Mouse (Mus musculus) intestine, postnatal 0 days (tissue): Measurements from ENCODE around the gene Ptprj. TPM values are rescaled to one million over a fixed set of nuclear protein-coding genes. Genes with fewer than 3 reads are reported as not detected.
A peak's percentile ranks its signal among the peaks of the same experiment; 100 is the strongest.

Experiments
- ATAC-seq: fragments of 200-750 bp; cut with Nextera tagmentation; 2 replicates; pipeline ENCODE4 v1.8.0; 2017; ENCODE audit warnings: mild to moderate bottlenecking, moderate TSS enrichment, moderate library complexity
- H3K27ac ChIP-seq: fragments of 300-500 bp; sonication (generic); 2 replicates; pipeline ENCODE4 v1.5.1; 2014; ENCODE audit warnings: mild to moderate bottlenecking, low read depth, low read length, moderate library complexity
- H3K27me3 ChIP-seq: fragments of 300-500 bp; sonication (generic); replicated peaks from 2 replicates; pipeline ENCODE4 v1.6.1; 2014; ENCODE audit warnings: low read length, mixed read lengths; ENCODE audit not compliant: control insufficient read depth, insufficient read depth
- H3K36me3 ChIP-seq: fragments of 300-500 bp; sonication (generic); 2 replicates; pipeline ENCODE4 v1.6.1; 2014; ENCODE audit warnings: mild to moderate bottlenecking, moderate library complexity; ENCODE audit not compliant: control insufficient read depth, insufficient read depth
- H3K4me1 ChIP-seq: fragments of 300-500 bp; sonication (generic); replicated peaks from 2 replicates; pipeline ENCODE4 v1.6.1; 2014; ENCODE audit warnings: antibody characterized with exemption, low read length, mixed read lengths; ENCODE audit not compliant: control insufficient read depth, insufficient read depth
- H3K4me2 ChIP-seq: fragments of 300-500 bp; sonication (generic); replicated peaks from 2 replicates; pipeline ENCODE4 v1.6.1; 2014; ENCODE audit warnings: low read depth, mild to moderate bottlenecking, moderate library complexity
- H3K4me3 ChIP-seq: fragments of 300-500 bp; sonication (generic); 2 replicates; pipeline ENCODE4 v1.5.1; 2014; ENCODE audit warnings: low read depth, low read length
- H3K9ac ChIP-seq: fragments of 300-500 bp; sonication (generic); 2 replicates; pipeline ENCODE4 v1.6.1; 2014; ENCODE audit warnings: mild to moderate bottlenecking, low read depth, low read length
- H3K9me3 ChIP-seq: fragments of 300-500 bp; sonication (generic); 2 replicates; pipeline ENCODE4 v1.6.1; 2016; ENCODE audit warnings: mixed run types; ENCODE audit not compliant: control insufficient read depth
- CTCF ChIP-seq: sonication (generic); IDR thresholded peaks from 2 replicates; pipeline ENCODE4 v1.5.1; 2016; ENCODE audit warnings: low read depth, mild to moderate bottlenecking, control low read depth, antibody characterized with exemption, moderate library complexity
- WGBS: fragments of 180-500 bp; shearing (Covaris S2); extraction: QIAGEN DNeasy Blood & Tissue Kit; methylation state at CpG from one replicate; pipeline ENCODE4 v1.1.7; 2014; 5-methylcytosine and 5-hydroxymethylcytosine counted together
- polyA plus RNA-seq: library from polyadenylated mRNA; unstranded; fragments of >200 nt; fragmentation: Nextera tagmentation; extraction: Ambion mirVana; gene quantifications from 2 replicates; pipeline ENCODE4 v1.2.1, GENCODE M21; 2015

Gene Ptprj
- polyA plus RNA-seq, 1 experiment from 2014 or later: 3.5 TPM

- Histone ChIP-seq H3K4me2 (no peak overlapping the region), H3K27ac (no peak overlapping the region), H3K36me3 (no peaks in the 10 kb centered on the region), H3K27me3 (no peaks in the 10 kb centered on the region), H3K4me3 (no peak overlapping the region), H3K9ac (no peak overlapping the region), H3K4me1 (no peaks in the 10 kb centered on the region), H3K9me3 (no peaks in the 10 kb centered on the region)
- peak; percentile 32; the same call in 1 of the 2 replicates for ATAC-seq
- 63% methylated on average over 2 of the region's 2 CpGs for WGBS
- no peak for TF ChIP-seq CTCF
These were observed 37.8 kb downstream of the Ptprj start for GRCm38 (mm10) chr2:90542656-90543055.

- H3K27me3 ChIP-seq: no peaks in the 10 kb centered on the region
- no peaks in the 10 kb centered on the region for H3K4me1 ChIP-seq
- H3K4me3 ChIP-seq: no peak overlapping the region
- no peak for TF ChIP-seq CTCF
- 68% methylated on average over 4 of the region's 4 CpGs for WGBS
- H3K36me3 ChIP-seq: no peaks in the 10 kb centered on the region
- no peak for ATAC-seq
- no peaks in the 10 kb centered on the region for H3K9me3 ChIP-seq
- no peak overlapping the region for H3K9ac ChIP-seq
- no peak overlapping the region for H3K27ac ChIP-seq
- no peak overlapping the region for H3K4me2 ChIP-seq
These were observed 41.2 kb downstream of the Ptprj start for GRCm38 (mm10) chr2:90539206-90539605.

GRCm38 (mm10) chr2:90537244-90537643 is 43.2 kb downstream of the Ptprj start:
- WGBS: 81% methylated on average over 4 of the region's 4 CpGs
- no peak for ATAC-seq

DNA sequence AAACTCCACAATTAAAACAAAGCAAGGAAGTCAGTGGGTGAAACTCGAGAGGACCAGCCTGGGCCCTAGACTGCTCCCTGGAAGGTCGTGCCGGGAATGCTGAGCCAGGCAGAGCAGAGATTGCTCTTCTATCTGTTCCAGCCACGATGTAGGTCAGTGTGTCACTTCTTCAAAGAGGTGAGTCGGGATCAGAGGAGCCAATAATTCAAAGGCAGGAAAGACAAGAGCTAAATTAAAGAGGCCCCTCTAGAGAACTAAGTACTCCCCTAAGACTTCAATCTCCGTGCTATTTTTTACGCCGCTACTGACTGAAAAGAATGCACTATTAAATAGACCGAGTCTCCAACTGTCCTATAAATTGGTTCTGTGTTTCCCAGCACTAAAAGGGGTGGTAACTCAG is 43.9 kb downstream of the Ptprj start:
- no peaks in the 10 kb centered on the region for H3K9me3 ChIP-seq
- no peak overlapping the region for H3K4me3 ChIP-seq
- TF ChIP-seq CTCF: no peak
- H3K36me3 ChIP-seq: no peaks in the 10 kb centered on the region
- no peak for ATAC-seq
- no peaks in the 10 kb centered on the region for H3K27me3 ChIP-seq
- H3K27ac ChIP-seq: no peak overlapping the region
- whole genome bisulfite sequencing: 49% methylated on average over 9 of the region's 9 CpGs
- H3K4me1 ChIP-seq: no peaks in the 10 kb centered on the region
- H3K4me2 ChIP-seq: no peak overlapping the region
- no peak overlapping the region for H3K9ac ChIP-seq

More at GRCm38 (mm10) chr2:90537244-90537643, 43.2 kb downstream of the Ptprj start:
- Histone ChIP-seq H3K4me2 (no peak overlapping the region), H3K36me3 (no peaks in the 10 kb centered on the region), H3K9ac (no peak overlapping the region), H3K27ac (no peak overlapping the region), H3K9me3 (no peaks in the 10 kb centered on the region), H3K27me3 (no peaks in the 10 kb centered on the region), H3K4me1 (no peaks in the 10 kb centered on the region), H3K4me3 (no peak overlapping the region)
- no peak for TF ChIP-seq CTCF

DNA sequence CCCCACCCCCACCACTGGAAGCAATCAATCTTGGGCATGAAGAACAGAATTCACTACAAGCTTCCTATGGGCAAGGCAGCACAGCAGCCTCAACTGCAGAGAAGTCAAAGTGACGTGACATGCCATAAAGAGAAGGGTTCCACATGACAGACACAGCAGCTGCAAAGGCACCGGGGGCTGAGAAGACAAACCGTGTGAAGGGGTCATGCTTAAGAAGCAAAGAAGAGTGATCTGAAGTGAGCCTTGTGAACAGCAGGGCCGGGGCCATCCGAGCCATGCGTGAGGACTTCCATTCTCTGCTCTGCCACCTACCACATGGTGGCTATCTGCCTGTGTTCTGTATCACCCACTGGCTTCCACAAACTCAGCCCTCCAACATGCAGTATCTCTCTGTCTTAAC is 45.7 kb downstream of the Ptprj start:
- no peak for TF ChIP-seq CTCF
- H3K4me1 ChIP-seq: no peaks in the 10 kb centered on the region
- no peak overlapping the region for H3K4me3 ChIP-seq
- H3K9me3 ChIP-seq: no peaks in the 10 kb centered on the region
- H3K4me2 ChIP-seq: no peak overlapping the region
- H3K27me3 ChIP-seq: no peaks in the 10 kb centered on the region
- no peak for ATAC-seq
- 94% methylated on average over 6 of the region's 6 CpGs for WGBS
- H3K27ac ChIP-seq: no peak overlapping the region
- no peaks in the 10 kb centered on the region for H3K36me3 ChIP-seq
- H3K9ac ChIP-seq: no peak overlapping the region

GRCm38 (mm10) chr2:90533944-90534343 is 46.5 kb downstream of the Ptprj start:
- H3K27ac ChIP-seq: no peak overlapping the region

GRCm38 (mm10) chr2:90532095-90532494 is 48.4 kb downstream of the Ptprj start:
- H3K27ac ChIP-seq: no peak overlapping the region
- no peak overlapping the region for H3K9ac ChIP-seq
- H3K27me3 ChIP-seq: no peaks in the 10 kb centered on the region
- H3K4me3 ChIP-seq: no peak overlapping the region
- no peaks in the 10 kb centered on the region for H3K4me1 ChIP-seq
- H3K4me2 ChIP-seq: no peak overlapping the region
- ATAC-seq: no peak
- 77% methylated on average over 5 of the region's 5 CpGs for WGBS
- H3K36me3 ChIP-seq: no peaks in the 10 kb centered on the region
- H3K9me3 ChIP-seq: no peaks in the 10 kb centered on the region
- no peak for TF ChIP-seq CTCF

More at GRCm38 (mm10) chr2:90533944-90534343, 46.5 kb downstream of the Ptprj start:
- Histone ChIP-seq H3K4me3 (no peak overlapping the region), H3K4me2 (no peak overlapping the region), H3K4me1 (no peaks in the 10 kb centered on the region), H3K36me3 (no peaks in the 10 kb centered on the region), H3K9me3 (no peaks in the 10 kb centered on the region), H3K9ac (no peak overlapping the region), H3K27me3 (no peaks in the 10 kb centered on the region)
- WGBS: 96% methylated on average over 7 of the region's 7 CpGs
- no peak for ATAC-seq
- TF ChIP-seq CTCF: peak; percentile 30
